Mouse (Mus musculus): ENCODE results near the gene Bcar3. TPM values are rescaled to one million over a fixed set of nuclear protein-coding genes. Genes with fewer than 3 reads are reported as not detected.

Gene Bcar3
- total RNA-seq, 2 experiments from 2014 or later: 13.2 to 18.8 TPM

DNA sequence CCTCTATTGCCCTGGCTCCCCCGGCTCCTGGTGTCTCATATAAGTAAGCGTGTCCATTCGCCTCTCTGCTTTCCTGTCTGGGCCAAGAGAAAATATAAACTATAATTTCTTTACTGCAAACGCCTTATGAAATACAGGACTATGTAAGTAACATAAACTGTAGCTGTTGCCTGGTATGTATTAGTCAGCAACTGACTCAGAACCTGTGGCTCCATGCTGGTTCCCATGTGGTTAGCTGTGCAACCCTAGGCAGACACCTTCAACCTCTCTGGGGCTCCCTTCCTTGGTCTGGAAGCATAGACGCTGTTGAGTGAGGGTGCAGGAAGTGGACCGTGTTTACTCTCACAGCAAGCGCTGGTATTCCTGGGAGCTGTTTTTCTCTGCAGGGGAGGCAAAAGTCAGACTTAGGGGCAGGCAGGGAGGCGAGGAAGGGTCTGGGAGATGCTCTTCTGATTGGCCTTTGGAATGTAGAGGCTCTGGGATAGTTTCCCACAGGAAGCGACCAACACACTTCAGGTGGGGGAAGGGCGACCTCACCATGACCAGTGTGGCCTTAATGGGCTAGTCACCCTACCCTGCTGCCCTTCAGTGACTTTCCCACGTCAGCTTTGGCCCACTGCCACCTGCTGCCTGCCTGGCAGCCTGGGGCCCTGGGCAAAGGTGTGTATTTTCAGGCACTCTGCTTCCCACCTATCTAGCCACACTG, 215.8 kb downstream of the Bcar3 start:
- no peak for DNase-seq (ENCODE audit: low spot score in 2 of 2)

DNA sequence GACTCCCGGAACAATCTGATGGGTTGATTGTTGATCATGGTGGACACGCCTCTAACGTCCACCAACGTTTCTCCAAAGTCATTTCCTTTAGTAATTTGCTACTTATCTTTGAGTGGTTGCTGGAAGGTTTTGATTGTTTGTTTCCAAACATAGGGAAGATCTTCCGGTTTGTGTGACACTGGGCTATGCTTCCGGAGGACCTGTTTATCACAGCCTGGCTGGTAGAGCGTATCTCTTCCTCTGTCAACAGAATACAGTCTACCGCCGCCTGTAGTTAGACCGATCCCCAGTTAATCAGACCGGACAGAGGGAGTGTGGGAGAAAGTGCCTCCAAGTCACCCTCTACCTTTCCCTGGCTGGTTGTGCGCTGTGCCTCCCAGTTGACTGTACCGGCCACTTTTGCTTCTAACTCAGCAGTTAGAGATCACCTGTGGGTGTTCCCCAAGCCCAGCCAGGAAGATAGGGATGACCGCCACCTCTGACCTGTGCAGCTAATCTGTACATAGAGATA, 216.4 kb downstream of the Bcar3 start:
- DNase-seq (ENCODE audit: low spot score in 2 of 2): no peak

DNA sequence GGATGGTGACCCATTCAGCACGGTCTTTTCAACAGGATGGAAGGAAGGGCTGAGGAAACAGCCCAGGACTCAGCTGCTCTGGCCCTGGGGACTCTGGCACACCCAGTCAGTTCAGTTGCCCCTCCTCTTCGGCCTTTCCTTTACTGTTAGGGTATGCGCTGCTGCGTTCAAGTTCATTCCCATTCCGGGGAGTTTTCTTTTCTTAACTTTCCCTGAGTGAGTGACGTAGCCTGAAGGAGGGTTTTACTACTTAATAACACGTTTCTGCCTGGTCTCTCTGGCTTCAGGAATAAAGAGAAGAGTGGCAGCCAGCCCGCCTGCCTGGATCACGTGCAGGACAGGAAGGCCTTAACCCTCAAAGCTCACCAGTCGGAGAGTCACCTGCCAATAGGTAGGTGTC, 217.0 kb downstream of the Bcar3 start:
- DNase-seq (ENCODE audit: low spot score in 2 of 2): no peak

GRCm38 (mm10) chr3:122511721-122512619, 218.0 kb downstream of the Bcar3 start:
- no peak for DNase-seq (ENCODE audit: low spot score in 2 of 2)

DNA sequence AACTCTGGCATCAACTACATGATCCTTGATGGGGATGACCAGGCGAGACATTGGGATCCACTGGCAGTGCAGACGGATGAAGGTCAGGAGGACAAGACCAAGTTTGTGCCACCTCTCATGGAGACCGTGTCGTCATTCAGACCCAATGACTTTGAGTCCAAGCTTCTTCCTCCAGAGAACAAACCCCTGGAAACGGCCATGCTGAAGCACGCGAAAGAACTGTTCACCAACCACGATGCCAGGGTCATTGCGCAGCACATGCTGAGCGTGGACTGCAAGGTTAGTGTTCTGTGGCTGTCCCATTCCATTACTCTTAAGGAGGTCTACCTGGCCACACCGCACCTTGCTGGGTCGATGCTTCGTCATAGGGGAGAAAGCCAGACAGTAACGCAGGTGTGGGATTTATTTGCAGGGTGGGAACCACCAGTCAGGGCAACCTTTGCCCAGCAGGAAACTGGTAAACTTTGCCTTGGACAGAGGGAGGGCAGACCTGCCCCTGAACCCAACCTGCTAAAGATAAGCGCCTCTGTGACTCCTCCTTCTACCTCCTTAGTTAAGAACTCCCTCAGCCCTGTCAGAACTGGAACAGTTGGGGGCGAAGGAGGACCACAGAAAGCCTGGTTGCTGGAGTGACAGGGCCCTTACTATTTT, 218.9 kb downstream of the Bcar3 start:
- no peak for DNase-seq (ENCODE audit: low spot score in 2 of 2)

- DNase-seq (ENCODE audit: low spot score in 2 of 2): no peak
Measured at GRCm38 (mm10) chr3:122515568-122516326, 221.8 kb downstream of the Bcar3 start.

- no peak for DNase-seq (ENCODE audit: low spot score in 2 of 2)
Measured at GRCm38 (mm10) chr3:122516327-122516695, 222.4 kb downstream of the Bcar3 start.

- no peak for DNase-seq (ENCODE audit: low spot score in 2 of 2)
Measured at GRCm38 (mm10) chr3:122517726-122518125, 223.8 kb downstream of the Bcar3 start.

DNA sequence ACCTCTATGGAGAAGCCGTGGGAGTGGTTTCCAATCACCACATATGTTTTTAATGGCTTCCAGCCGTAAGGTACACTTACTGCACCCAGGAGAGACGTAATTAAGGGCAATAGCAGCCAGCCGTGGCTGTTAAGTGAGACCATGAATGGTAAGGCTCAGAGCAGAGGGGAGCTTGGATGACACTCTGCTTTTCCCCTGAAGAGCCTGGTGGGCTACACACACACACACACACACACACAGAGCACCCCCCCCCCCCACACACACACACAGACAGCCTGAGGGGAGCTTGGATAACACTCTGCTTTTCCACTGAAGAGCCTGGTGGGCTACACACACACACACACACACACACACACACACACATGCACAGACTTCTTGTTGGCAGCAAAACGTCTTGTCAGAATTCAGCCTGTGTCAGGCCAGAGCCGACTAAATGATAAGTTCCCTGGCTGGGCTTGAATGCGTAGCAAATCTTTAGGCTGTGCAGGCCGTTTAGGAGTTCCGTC, 224.3 kb downstream of the Bcar3 start:
- no peak for DNase-seq (ENCODE audit: low spot score in 2 of 2)

GRCm38 (mm10) chr3:122519082-122519481, 225.1 kb downstream of the Bcar3 start:
- DNase-seq (ENCODE audit: low spot score in 2 of 2): no peak

- DNase-seq (ENCODE audit: low spot score in 2 of 2): no peak
Measured at GRCm38 (mm10) chr3:122520365-122520764, 226.4 kb downstream of the Bcar3 start.

DNA sequence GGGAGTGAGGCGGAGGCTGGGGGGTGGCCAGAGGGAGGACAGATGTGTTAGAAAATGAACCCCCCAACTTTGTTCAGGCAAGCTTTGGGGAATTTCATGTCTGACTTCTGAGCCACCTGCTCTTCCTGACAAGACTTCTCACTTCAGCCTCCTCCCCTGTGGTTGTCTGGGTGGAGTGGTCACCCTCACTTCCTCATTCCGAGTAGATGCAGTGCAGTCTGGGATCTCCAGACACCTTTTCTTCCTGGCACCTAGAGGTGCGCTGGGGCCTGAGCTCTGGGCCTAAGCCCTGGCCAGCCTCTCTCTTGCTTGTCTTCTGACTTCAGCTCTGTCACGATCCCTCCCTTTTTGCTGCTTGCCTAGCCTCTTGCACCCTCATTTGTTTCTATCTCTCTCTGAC, 226.9 kb downstream of the Bcar3 start:
- no peak for DNase-seq (ENCODE audit: low spot score in 2 of 2)

GRCm38 (mm10) chr3:122521294-122521693, 227.4 kb downstream of the Bcar3 start:
- no peak for DNase-seq (ENCODE audit: low spot score in 2 of 2)

- DNase-seq (ENCODE audit: low spot score in 2 of 2): no peak
Measured at GRCm38 (mm10) chr3:122528477-122528876, 234.5 kb downstream of the Bcar3 start.

- DNase-seq (ENCODE audit: low spot score in 2 of 2): no peak
Measured at GRCm38 (mm10) chr3:122535938-122536703, 242.2 kb downstream of the Bcar3 start.

DNA sequence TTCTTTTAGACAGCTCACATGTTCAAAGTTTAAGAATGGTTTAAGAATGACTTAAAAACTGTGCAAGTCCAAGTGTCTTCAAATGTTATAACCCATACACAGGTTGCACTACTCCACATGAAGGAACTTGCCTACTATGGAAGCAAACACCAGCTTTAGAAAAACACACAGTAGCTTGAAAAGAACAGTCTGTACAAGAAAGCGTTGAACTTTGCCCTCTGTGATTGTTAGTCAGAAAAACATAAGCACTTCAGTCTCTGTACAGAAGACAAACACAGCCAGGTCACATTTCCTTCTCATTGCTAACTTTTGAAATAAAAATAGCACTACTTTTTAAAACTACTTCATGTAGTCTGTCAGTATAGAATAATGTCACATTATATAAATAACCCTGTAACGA, 244.9 kb downstream of the Bcar3 start:
- no peak for DNase-seq (ENCODE audit: low spot score in 2 of 2)

DNA sequence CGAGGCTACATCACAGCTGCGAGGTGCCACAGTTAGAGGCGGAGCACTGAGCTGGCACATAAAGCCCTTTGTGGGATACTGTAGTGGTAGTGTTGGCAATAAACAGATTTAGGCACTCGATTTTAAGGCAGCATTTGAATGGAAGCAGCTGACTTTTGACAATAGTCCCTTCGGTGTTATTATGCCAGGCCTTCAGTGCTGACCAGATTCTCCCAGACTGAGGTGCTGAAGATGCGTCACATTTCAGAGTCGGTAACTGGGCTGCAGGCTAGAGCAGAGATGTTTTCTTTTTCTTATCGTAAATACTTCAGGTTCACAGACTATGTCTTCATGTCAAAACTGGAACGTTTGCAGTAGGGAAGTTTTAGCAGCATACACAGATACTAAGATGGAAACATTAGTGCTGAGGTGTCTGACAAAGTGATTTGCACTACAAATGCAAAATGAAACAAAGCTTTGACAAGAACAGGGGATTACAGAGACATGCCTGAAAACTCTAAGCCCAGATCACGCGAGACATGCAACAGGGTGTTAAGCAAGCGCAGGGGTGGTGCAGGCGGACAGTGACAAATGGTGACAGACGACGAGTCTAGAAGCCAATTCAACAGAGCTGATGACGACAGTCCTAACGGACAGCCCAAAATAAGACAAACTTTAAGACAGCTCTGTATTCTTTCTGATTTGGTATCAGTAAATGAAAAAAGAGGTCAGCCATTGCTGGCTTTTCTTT, 246.2 kb downstream of the Bcar3 start:
- no peak for DNase-seq (ENCODE audit: low spot score in 2 of 2)

GRCm38 (mm10) chr3:122540918-122541317, 247.0 kb downstream of the Bcar3 start:
- no peak for DNase-seq (ENCODE audit: low spot score in 2 of 2)

DNA sequence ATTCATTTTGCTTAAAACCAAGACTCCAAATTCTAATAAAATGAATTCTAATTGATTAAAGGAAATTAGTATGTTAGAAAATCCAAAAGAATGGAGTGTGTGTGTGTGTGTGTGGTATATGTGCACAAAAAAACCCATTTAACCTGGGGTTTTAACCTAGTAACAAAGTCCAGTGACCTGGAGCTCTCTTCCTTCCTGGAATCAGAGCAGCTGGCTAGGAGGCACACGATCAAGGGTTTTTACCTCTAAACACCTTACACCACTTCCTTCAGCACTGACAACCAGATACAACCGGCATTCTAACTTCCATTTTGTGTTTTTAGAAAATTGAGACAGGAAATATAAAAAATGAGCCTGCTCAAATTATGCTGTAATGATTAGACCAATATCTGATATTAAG, 251.4 kb downstream of the Bcar3 start:
- no peak for DNase-seq (ENCODE audit: low spot score in 2 of 2)
